Mouse (Mus musculus): ENCODE data around the gene Heatr5b.

GRCm38 (mm10) chr17:78770932-78771331 lies 64.2 kb downstream of the Heatr5b start:
- TF ChIP-seq CTCF (IDR thresholded peaks at IDR 0.05; ENCODE audit: borderline replicate concordance, control insufficient read depth, extremely low read depth, insufficient read depth, low read length, poor library complexity) (no peak), POLR2A (IDR thresholded peaks at IDR 0.05; ENCODE audit: control insufficient read depth, extremely low read depth, insufficient read depth, low read length, poor library complexity) (no peak)

Measured in thymus, adult 2 months (tissue).